Mouse (Mus musculus) fibroblast of lung, adult 2 months (primary cell): ENCODE results near the gene Hist1h3d.
"Not testable (repeated sequence)": the region's sequence is repeated elsewhere in the genome, so short reads cannot be mapped to it uniquely, and the experiment has no call there.

Experiments
- DNase-seq: peaks from one replicate; pipeline ENCODE4 v3.0.0-alpha.2; 2011; ENCODE audit warnings: low read depth

Hist1h3d gene

DNA sequence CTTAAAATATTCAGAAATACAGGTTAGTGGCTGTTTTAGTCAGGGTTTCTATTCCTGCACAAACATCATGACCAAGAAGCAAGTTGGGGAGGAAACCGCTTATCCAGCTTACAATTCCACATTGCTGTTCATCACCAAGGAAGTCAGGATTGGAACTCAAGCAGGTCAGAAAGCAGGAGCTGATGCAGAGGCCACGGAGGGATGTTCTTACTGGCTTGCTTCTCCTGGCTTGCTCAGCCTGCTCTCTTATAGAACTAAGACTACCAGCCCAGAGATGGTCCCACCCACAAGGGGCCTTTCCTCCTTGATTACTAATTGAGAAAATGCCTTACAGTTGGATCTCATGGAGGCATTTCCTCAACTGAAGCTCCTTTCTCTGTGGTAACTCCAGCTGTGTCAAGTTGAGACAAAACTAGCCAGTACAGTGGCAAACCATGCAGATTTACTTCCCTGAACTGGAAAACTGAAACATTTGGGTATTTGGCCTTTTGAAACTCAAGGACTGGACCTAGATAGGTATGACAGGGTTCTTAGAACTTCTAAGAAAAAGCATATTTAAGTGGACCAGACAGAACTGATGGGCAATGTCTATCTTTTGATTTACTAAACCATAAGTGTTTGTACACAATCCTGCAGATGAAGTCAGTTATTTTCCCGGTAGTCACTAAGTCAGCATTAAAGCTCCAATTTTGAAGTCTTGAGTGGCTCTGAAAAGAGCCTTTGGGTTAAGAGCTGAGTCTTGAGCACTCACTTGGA, 33.2 kb upstream of the Hist1h3d start:
- not testable (repeated sequence) for DNase-seq

DNA sequence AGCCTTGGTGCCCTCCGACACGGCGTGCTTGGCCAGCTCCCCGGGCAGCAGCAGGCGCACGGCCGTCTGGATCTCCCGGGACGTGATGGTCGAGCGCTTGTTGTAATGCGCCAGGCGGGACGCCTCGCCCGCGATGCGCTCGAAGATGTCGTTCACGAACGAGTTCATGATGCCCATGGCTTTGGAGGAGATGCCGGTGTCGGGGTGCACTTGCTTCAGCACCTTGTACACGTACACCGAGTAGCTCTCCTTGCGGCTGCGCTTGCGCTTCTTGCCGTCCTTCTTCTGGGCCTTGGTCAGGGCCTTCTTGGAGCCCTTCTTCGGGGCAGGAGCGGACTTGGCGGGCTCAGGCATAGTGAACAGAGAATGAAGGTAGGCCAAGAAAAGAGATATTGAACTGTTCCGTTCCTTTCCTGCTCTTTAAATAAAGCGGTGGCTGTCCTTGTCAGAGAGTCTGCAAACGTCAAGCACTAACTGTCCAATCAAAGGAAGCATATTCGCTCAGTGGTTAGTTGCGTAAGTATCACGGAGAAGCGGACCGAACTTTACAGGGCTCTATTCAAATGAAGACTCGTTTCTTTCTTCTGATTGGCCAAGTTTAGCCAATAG, 32.5 kb upstream of the Hist1h3d start, which contains the start of gene Hist1h2bh:
Hist1h2bh (minus strand) TSS at position 394 of the 609 bp plus-strand sequence.
- peak; percentile 91 for DNase-seq

GRCm38 (mm10) chr13:23543965-23544786, 31.4 kb upstream of the Hist1h3d start, which contains the start of gene Hist1h3f:
Gene Hist1h3f (plus strand): TSS chr13:23544052.
- peak; percentile 93 for DNase-seq

DNA sequence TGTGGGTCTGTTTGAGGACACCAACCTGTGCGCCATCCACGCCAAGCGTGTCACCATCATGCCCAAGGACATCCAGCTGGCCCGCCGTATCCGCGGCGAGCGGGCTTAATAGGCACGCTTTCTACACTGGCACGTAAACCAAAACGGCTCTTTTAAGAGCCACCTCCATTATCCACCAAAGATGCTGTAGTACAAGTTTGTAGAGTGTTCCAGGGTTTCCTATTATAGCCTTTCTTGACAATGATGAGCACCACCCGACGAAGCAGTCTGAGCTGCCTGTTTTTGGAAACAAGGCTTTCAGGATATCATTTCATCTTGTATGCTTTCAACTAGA, 30.8 kb upstream of the Hist1h3d start:
- not testable (repeated sequence) for DNase-seq

- no peak for DNase-seq
Observed at GRCm38 (mm10) chr13:23546694-23547093, 28.9 kb upstream of the Hist1h3d start.

DNA sequence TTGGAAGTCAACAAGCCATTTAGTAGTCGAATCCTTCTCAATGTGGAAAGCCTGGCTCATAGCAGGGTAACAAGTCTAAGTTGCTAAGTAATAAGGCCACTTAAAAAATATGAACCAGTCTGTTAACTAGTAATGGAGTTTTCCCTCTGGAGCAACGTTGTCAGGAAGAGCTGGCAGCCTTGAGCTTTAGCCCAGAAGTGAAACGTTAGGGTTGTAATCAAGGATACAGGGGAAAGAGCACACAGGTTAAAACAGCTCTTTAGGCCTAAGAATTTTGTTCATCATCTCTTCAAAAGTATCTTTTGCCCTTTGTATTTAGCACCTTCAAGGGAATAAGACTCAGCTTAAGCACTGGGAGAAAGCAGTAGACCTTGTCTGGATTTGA, 24.8 kb upstream of the Hist1h3d start:
- no peak for DNase-seq

DNA sequence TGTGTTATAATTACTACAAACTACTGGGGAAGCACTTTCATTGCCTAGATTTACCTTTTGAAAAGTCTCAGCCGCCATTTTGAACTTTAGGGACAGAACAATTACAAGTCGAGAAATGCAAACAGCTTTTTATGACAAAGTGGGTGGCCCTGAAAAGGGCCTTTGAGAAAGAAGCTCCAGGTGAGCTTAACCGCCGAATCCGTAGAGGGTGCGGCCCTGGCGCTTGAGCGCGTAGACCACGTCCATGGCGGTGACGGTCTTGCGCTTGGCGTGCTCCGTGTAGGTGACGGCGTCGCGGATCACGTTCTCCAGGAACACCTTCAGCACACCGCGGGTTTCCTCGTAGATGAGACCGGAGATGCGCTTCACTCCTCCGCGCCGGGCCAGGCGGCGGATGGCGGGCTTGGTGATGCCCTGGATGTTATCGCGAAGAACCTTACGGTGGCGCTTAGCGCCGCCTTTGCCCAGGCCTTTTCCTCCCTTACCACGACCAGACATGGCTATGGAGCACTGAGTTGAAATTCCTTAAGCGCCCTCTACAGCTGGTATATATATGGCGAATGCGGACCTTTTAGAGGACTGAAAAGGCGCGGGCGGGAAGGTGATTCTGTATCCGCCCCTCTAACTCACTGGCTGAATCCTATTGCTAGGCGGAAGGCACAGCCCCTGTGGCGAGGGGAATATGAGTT, 24.3 kb upstream of the Hist1h3d start, which contains the start of gene Hist1h4f:
Hist1h4f (minus strand) TSS at position 503 of the 689 bp plus-strand sequence.
- DNase-seq: peak; percentile 87

DNA sequence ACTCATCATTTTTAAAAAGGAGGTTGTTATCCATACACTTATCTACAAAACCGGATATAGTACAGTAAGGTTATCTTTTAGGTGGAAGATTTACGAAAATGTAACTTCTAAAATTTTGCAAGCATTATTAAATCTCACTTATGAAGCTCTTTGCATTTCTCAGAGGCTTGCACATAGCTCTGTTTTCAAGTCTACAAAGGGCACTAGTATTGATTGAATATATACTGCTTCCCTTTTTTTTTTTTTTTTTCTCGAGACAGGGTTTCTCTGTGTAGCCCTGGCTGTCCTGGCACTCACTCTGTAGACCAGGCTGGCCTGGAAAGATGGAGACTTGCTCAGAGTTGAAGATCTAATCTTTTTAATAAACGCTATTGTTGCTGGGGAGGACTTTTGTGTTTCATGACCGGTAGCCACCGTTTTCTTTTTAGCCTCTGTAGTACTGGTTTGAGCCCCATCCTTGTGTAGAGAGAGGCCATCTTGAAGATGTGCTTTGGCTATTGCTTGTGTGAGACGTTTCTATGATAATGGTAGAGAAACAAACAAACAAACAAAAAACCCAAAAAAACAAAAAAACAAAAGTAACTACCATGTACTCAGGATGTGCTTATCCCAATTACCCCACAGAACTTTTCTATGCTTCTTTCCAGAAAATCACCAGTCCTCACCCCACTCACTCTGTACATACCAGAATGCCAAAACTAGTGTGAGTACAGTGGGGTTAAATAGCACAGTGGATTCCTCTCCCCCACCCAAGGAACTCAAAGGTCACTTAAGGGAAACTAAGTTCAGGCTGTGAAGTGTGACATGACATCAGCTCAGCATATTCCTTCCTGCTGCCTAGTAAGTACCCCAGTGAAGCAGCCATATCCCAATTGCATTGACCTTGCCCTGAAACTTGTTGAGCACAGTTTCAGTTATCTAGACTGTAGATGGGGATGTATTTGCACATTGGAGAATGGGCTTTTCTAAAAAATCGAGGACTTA, 23.3 kb upstream of the Hist1h3d start:
- DNase-seq: no peak

- DNase-seq: no peak
Observed at GRCm38 (mm10) chr13:23552962-23553361, 22.6 kb upstream of the Hist1h3d start, which contains the start of gene Hist1h1d. Gene Hist1h1d (plus strand): TSS chr13:23553262.

DNA sequence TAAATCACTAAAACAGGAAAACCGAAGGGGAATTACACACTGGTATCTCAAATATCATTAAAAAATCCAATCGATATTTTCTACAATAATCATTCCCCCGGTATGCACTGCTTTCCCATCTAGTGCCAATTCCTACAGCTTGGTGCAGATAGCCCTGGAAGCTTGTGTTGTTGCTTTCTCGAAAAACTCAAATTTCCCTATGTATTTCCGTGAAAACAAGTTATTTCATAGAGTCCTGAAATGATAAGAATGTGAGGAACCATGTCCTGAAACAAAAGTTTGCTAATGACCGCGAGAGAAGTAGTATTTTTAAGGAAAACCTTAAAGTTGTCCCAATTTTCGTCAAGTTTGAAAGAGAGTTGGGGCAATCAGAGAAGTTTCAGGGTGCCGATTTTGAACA, 21.2 kb upstream of the Hist1h3d start:
- no peak for DNase-seq

DNA sequence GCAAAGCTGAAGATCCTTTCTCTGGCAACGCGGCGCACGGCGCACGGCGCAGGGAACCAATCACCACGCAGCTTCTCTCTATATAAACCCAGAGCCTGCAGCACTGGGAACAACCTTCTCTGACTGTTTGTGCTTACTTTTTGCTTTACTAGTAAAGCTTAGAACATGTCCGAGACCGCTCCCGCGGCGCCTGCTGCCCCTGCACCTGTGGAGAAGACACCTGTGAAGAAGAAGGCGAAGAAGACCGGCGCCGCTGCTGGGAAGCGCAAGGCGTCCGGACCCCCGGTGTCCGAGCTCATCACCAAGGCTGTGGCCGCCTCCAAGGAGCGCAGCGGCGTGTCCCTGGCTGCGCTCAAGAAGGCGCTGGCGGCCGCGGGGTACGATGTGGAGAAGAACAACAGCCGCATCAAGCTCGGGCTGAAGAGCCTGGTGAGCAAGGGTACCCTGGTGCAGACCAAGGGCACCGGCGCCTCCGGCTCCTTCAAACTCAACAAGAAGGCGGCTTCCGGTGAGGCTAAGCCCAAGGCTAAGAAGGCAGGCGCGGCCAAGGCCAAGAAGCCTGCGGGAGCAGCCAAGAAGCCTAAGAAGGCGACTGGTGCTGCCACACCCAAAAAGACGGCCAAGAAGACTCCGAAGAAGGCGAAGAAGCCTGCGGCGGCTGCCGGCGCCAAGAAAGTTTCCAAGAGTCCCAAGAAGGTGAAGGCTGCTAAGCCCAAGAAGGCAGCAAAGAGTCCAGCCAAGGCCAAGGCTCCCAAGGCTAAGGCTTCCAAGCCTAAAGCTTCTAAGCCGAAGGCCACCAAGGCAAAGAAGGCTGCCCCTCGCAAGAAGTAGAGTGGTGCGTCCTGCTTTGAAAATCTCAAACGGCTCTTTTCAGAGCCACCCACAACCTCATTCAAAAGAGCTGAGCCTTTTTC, 20.4 kb upstream of the Hist1h3d start:
- DNase-seq: no peak

- DNase-seq: no peak
Observed at GRCm38 (mm10) chr13:23555839-23556416, 19.6 kb upstream of the Hist1h3d start.

DNA sequence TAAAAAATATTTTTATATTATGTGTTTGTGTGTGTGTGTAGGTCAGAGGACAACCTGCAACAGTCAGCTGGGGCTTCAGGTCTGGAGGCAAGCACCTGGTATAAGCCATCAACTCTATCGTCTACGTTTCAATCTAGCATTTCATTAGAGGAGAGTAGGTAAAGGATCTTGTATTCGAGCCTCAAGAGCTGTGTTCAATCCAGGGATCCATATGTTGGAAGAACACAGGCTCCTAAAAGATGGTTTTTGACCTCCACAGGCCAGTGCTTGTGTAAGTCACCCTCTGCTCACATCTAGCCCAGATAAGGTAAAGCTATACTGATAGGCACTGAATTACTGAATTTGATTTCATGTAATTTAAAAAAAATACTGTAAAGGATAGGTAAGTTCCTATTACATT, 18.7 kb upstream of the Hist1h3d start:
- no peak for DNase-seq

DNA sequence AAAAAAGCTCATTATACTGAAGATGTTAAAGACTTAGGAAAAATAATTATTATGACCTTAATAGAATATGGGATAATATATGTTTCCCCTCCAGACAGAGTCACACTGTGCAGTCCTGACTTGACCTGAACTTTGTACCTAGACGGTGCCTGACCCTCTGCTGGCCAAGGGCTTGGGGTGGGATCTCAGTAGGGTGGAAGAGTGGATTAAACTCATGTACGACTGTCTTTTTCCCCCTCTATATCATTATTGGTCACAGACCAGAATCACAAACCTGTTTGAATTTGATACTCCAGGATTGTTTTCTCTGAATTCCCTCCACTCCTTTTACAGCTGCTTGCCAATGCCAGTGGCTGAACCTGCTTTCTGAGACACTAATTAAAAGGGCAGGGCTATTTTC, 14.9 kb upstream of the Hist1h3d start:
- DNase-seq: not testable (repeated sequence)

DNA sequence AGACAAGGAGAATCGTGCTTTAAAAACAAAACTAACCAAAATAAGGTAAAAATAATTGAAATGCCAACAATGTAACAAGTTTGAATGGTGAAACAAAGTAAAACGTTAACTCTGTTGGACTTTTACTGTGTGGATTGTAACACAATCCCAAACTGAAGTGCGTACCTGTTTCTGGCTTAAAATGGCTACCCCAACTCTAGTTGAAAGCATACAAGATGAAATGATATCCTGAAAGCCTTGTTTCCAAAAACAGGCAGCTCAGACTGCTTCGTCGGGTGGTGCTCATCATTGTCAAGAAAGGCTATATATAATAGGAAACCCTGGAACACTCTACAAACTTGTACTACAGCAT, 14.1 kb upstream of the Hist1h3d start:
- DNase-seq: not testable (repeated sequence)

GRCm38 (mm10) chr13:23561883-23562659, 13.5 kb upstream of the Hist1h3d start, which contains the start of gene Hist1h3e:
Gene Hist1h3e (minus strand): TSS chr13:23562369.
- peak; percentile 94 for DNase-seq

GRCm38 (mm10) chr13:23562699-23563462, 12.7 kb upstream of the Hist1h3d start:
- no peak for DNase-seq

GRCm38 (mm10) chr13:23564482-23564881, 11.1 kb upstream of the Hist1h3d start:
- DNase-seq: no peak
